Mouse (Mus musculus) forebrain, embryonic 16.5 days (tissue): Measurements from ENCODE around the gene Tfap2d. TPM values are rescaled to one million over a fixed set of nuclear protein-coding genes. Genes with fewer than 3 reads are reported as not detected.
A peak's percentile ranks its signal among the peaks of the same experiment; 100 is the strongest.

ENCODE experiments used
- ATAC-seq: fragments of 200-750 bp; cut with Nextera tagmentation; 2 replicates; pipeline ENCODE4 v1.8.0; 2017; ENCODE audit warnings: mild to moderate bottlenecking, moderate library complexity
- H3K27ac ChIP-seq: fragments of 300-500 bp; sonication (generic); 2 replicates; pipeline ENCODE4 v1.5.1; 2014; ENCODE audit warnings: low read length, control low read depth
- H3K27me3 ChIP-seq: fragments of 300-500 bp; sonication (generic); replicated peaks from 2 replicates; pipeline ENCODE4 v1.6.1; 2014; ENCODE audit warnings: low read length; ENCODE audit not compliant: control insufficient read depth, insufficient read depth
- H3K36me3 ChIP-seq: fragments of 300-500 bp; sonication (generic); 2 replicates; pipeline ENCODE4 v1.6.1; 2014; ENCODE audit not compliant: control insufficient read depth, insufficient read depth
- H3K4me1 ChIP-seq: fragments of 300-500 bp; sonication (generic); replicated peaks from 2 replicates; pipeline ENCODE4 v1.6.1; 2014; ENCODE audit warnings: low read length; ENCODE audit not compliant: control insufficient read depth, insufficient read depth
- H3K4me2 ChIP-seq: fragments of 300-500 bp; sonication (generic); 2 replicates; pipeline ENCODE4 v1.6.1; 2014; ENCODE audit warnings: mild to moderate bottlenecking, low read length, control low read depth
- H3K4me3 ChIP-seq: fragments of 300-500 bp; sonication (generic); replicated peaks from 2 replicates; pipeline ENCODE4 v1.5.1; 2014; ENCODE audit warnings: mild to moderate bottlenecking, low read length, control low read depth
- H3K9ac ChIP-seq: fragments of 300-500 bp; sonication (generic); replicated peaks from 2 replicates; pipeline ENCODE4 v1.6.1; 2014; ENCODE audit warnings: low read depth, low read length, control low read depth
- H3K9me3 ChIP-seq: fragments of 300-500 bp; sonication (generic); 2 replicates; pipeline ENCODE4 v1.6.1; 2016; ENCODE audit warnings: low read length; ENCODE audit not compliant: control insufficient read depth
- WGBS: fragments of 180-500 bp; shearing (Covaris S2); extraction: QIAGEN DNeasy Blood & Tissue Kit; methylation state at CpG from one replicate; pipeline ENCODE4 v1.1.7; 2014; 5-methylcytosine and 5-hydroxymethylcytosine counted together
- polyA plus RNA-seq: library from polyadenylated mRNA; unstranded; fragments of >200 nt; fragmentation: Nextera tagmentation; extraction: Ambion mirVana; gene quantifications from 2 replicates; pipeline ENCODE4 v1.2.1, GENCODE M21; 2015

The Tfap2d gene
- 7.1 and 11.1 TPM in 2 replicates for polyA plus RNA-seq

GRCm38 (mm10) chr1:19102631-19103030 lies at the start of gene Tfap2d:
Tfap2d (plus strand) TSS chr1:19103022.
- Histone ChIP-seq H3K36me3 (no peaks in the 10 kb centered on the region), H3K27me3 (peaks cover 72% of the 10 kb centered on the region), H3K9ac (no peak within 1 kb of the TSS), H3K4me2 (peak within 1 kb of the TSS; percentile 16; the same call in 1 of the 2 replicates), H3K27ac (peak within 1 kb of the TSS; percentile 31; the same call in 1 of the 2 replicates), H3K4me3 (peak within 1 kb of the TSS; percentile 26), H3K4me1 (no peaks in the 10 kb centered on the region), H3K9me3 (no peaks in the 10 kb centered on the region)
- WGBS, result 3% methylated on average over 6 of the region's 6 CpGs
- ATAC-seq, result no peak

GRCm38 (mm10) chr1:19056300-19056699 lies 46.5 kb upstream of the Tfap2d start:
- WGBS, result 11% methylated on average over 3 of the region's 3 CpGs
- ATAC-seq, result no peak
- H3K27ac ChIP-seq, result no peak overlapping the region

GRCm38 (mm10) chr1:19056861-19057260 lies 46.0 kb upstream of the Tfap2d start:
- no peak overlapping the region for H3K4me2 ChIP-seq
- H3K4me3 ChIP-seq, result no peak overlapping the region
- no peaks in the 10 kb centered on the region for H3K36me3 ChIP-seq
- ATAC-seq, result no peak
- H3K9me3 ChIP-seq, result no peaks in the 10 kb centered on the region
- no peaks in the 10 kb centered on the region for H3K4me1 ChIP-seq
- WGBS, result 70% methylated on average over 6 of the region's 6 CpGs
- no peak overlapping the region for H3K9ac ChIP-seq
- no peaks in the 10 kb centered on the region for H3K27me3 ChIP-seq
- no peak overlapping the region for H3K27ac ChIP-seq

More at GRCm38 (mm10) chr1:19056300-19056699, 46.5 kb upstream of the Tfap2d start:
- Histone ChIP-seq H3K4me2 (no peak overlapping the region), H3K27me3 (no peaks in the 10 kb centered on the region), H3K4me1 (no peaks in the 10 kb centered on the region), H3K36me3 (no peaks in the 10 kb centered on the region), H3K9me3 (no peaks in the 10 kb centered on the region), H3K9ac (no peak overlapping the region), H3K4me3 (no peak overlapping the region)

GRCm38 (mm10) chr1:19088078-19088477 lies 14.7 kb upstream of the Tfap2d start:
- no peaks in the 10 kb centered on the region for H3K9me3 ChIP-seq
- no peak overlapping the region for H3K4me2 ChIP-seq
- no peaks in the 10 kb centered on the region for H3K36me3 ChIP-seq
- ATAC-seq, result 0 out of 2 replicates have a peak, but pooled peaks have one; percentile 52
- no peak overlapping the region for H3K4me3 ChIP-seq
- no peak overlapping the region for H3K27ac ChIP-seq
- no peak overlapping the region for H3K9ac ChIP-seq
- 7% methylated on average over 8 of the region's 8 CpGs for WGBS
- H3K27me3 ChIP-seq, result 0 out of 2 replicates have a peak, but pooled peaks cover 2% of the 10 kb centered on the region
- no peaks in the 10 kb centered on the region for H3K4me1 ChIP-seq

GRCm38 (mm10) chr1:19096921-19097320 lies 5.9 kb upstream of the Tfap2d start:
- H3K36me3 ChIP-seq, result no peaks in the 10 kb centered on the region
- no peak overlapping the region for H3K4me3 ChIP-seq
- H3K9me3 ChIP-seq, result no peaks in the 10 kb centered on the region
- no peak overlapping the region for H3K9ac ChIP-seq
- peak overlapping the region; percentile 23 for H3K4me2 ChIP-seq
- H3K27ac ChIP-seq, result no peak overlapping the region
- H3K27me3 ChIP-seq, result peaks cover 45% of the 10 kb centered on the region
- no peaks in the 10 kb centered on the region; the same call in 1 of the 2 replicates for H3K4me1 ChIP-seq
- peak; percentile 64; the same call in 1 of the 2 replicates for ATAC-seq
- WGBS, result under 1% methylated on average over 18 of the region's 18 CpGs

GRCm38 (mm10) chr1:19103316-19103715 lies 494 bp downstream of the Tfap2d start:
- Histone ChIP-seq H3K27ac (no peak overlapping the region; the same call in 1 of the 2 replicates), H3K4me3 (peak overlapping the region; percentile 26), H3K36me3 (no peaks in the 10 kb centered on the region), H3K4me2 (peak overlapping the region; percentile 16; the same call in 1 of the 2 replicates), H3K27me3 (peaks cover 74% of the 10 kb centered on the region), H3K9ac (no peak overlapping the region), H3K9me3 (no peaks in the 10 kb centered on the region), H3K4me1 (no peaks in the 10 kb centered on the region)
- ATAC-seq, result no peak
- WGBS, result under 1% methylated on average over 21 of the region's 21 CpGs

GRCm38 (mm10) chr1:19103776-19104142 lies 937 bp downstream of the Tfap2d start:
- Histone ChIP-seq H3K27ac (peak overlapping the region; percentile 27; the same call in 1 of the 2 replicates), H3K9ac (no peak overlapping the region), H3K4me2 (peak overlapping the region; percentile 16; the same call in 1 of the 2 replicates), H3K4me3 (peak overlapping the region; percentile 26), H3K27me3 (peaks cover 75% of the 10 kb centered on the region), H3K4me1 (no peaks in the 10 kb centered on the region), H3K9me3 (no peaks in the 10 kb centered on the region), H3K36me3 (no peaks in the 10 kb centered on the region)
- WGBS, result under 1% methylated on average over 10 of the region's 10 CpGs
- ATAC-seq, result peak; percentile 24; the same call in 1 of the 2 replicates

- no peaks in the 10 kb centered on the region for H3K9me3 ChIP-seq
- H3K4me2 ChIP-seq, result no peak overlapping the region
- no peaks in the 10 kb centered on the region for H3K36me3 ChIP-seq
- peak overlapping the region; percentile 56 for H3K27ac ChIP-seq
- H3K4me1 ChIP-seq, result no peaks in the 10 kb centered on the region
- no peak overlapping the region; the same call in 1 of the 2 replicates for H3K9ac ChIP-seq
- peak overlapping the region; percentile 26 for H3K4me3 ChIP-seq
- ATAC-seq, result peak; percentile 11; the same call in 1 of the 2 replicates
- peaks cover 80% of the 10 kb centered on the region for H3K27me3 ChIP-seq
- under 1% methylated on average over 40 of the region's 40 CpGs for WGBS
Measured at GRCm38 (mm10) chr1:19104143-19104857, 1.5 kb downstream of the Tfap2d start.

- Histone ChIP-seq H3K4me2 (no peak overlapping the region; the same call in 1 of the 2 replicates), H3K27ac (0 out of 2 replicates have a peak overlapping the region, but pooled peaks have one; percentile 0), H3K27me3 (peaks cover 77% of the 10 kb centered on the region), H3K36me3 (no peaks in the 10 kb centered on the region), H3K9me3 (no peaks in the 10 kb centered on the region), H3K9ac (no peak overlapping the region), H3K4me3 (no peak overlapping the region), H3K4me1 (no peaks in the 10 kb centered on the region)
- ATAC-seq, result no peak
- WGBS, result 3% methylated on average over 4 of the region's 4 CpGs
Measured at GRCm38 (mm10) chr1:19106401-19106800, 3.6 kb downstream of the Tfap2d start.
